Mouse (Mus musculus): ENCODE measurements around the gene Hic2. TPM values are rescaled to one million over a fixed set of nuclear protein-coding genes. Genes with fewer than 3 reads are reported as not detected.
"Not testable (repeated sequence)": the region's sequence is repeated elsewhere in the genome, so short reads cannot be mapped to it uniquely, and the experiment has no call there.

The Hic2 gene
- polyA plus RNA-seq, 1 experiment from 2014 or later: 5.2 TPM

GRCm38 (mm10) chr16:17225584-17225983, 7.8 kb upstream of the Hic2 start:
- Histone ChIP-seq H3K27me3 (ENCODE audit: control insufficient read depth, insufficient read depth, low read length) (no peaks in the 10 kb centered on the region), H3K9ac (replicated peaks; ENCODE audit: low read depth, low read length) (no peak overlapping the region), H3K4me3 (ENCODE audit: low read depth, low read length) (no peak overlapping the region), H3K4me1 (ENCODE audit: control insufficient read depth, insufficient read depth, low read length) (no peaks in the 10 kb centered on the region), H3K27ac (ENCODE audit: low read length) (no peak overlapping the region), H3K9me3 (ENCODE audit: control insufficient read depth, low read depth, low read length) (no peaks in the 10 kb centered on the region; the same call in 1 of the 2 replicates), H3K36me3 (ENCODE audit: control insufficient read depth, insufficient read depth, low read length) (no peaks in the 10 kb centered on the region), H3K4me2 (replicated peaks; ENCODE audit: low read depth, low read length) (no peak overlapping the region)
- 73% methylated on average over 5 of the region's 5 CpGs for WGBS
- no peak for ATAC-seq (ENCODE audit: insufficient number of reproducible peaks, insufficient read depth, low FRiP score, low read depth)

- ATAC-seq (ENCODE audit: insufficient number of reproducible peaks, insufficient read depth, low FRiP score, low read depth): no peak
- Histone ChIP-seq H3K9me3 (ENCODE audit: control insufficient read depth, low read depth, low read length) (no peaks in the 10 kb centered on the region; the same call in 1 of the 2 replicates), H3K4me2 (replicated peaks; ENCODE audit: low read depth, low read length) (no peak overlapping the region)
These were observed 6.9 kb upstream of the Hic2 start for GRCm38 (mm10) chr16:17226496-17226895.

GRCm38 (mm10) chr16:17231523-17231922, 1.8 kb upstream of the Hic2 start:
- not testable (repeated sequence) for H3K27ac ChIP-seq (ENCODE audit: low read length)
- WGBS: 89% methylated on average over 2 of the region's 2 CpGs

More at GRCm38 (mm10) chr16:17226496-17226895, 6.9 kb upstream of the Hic2 start:
- Histone ChIP-seq H3K27me3 (ENCODE audit: control insufficient read depth, insufficient read depth, low read length) (no peaks in the 10 kb centered on the region), H3K4me1 (ENCODE audit: control insufficient read depth, insufficient read depth, low read length) (no peaks in the 10 kb centered on the region), H3K36me3 (ENCODE audit: control insufficient read depth, insufficient read depth, low read length) (no peaks in the 10 kb centered on the region), H3K4me3 (ENCODE audit: low read depth, low read length) (no peak overlapping the region), H3K27ac (ENCODE audit: low read length) (no peak overlapping the region), H3K9ac (replicated peaks; ENCODE audit: low read depth, low read length) (no peak overlapping the region)

GRCm38 (mm10) chr16:17233702-17234498, 528 bp downstream of the Hic2 start:
- peak overlapping the region; percentile 84 for H3K27ac ChIP-seq (ENCODE audit: low read length)
- H3K4me3 ChIP-seq (ENCODE audit: low read depth, low read length): peak overlapping the region; percentile 74
- H3K9me3 ChIP-seq (ENCODE audit: control insufficient read depth, low read depth, low read length): no peaks in the 10 kb centered on the region; the same call in 1 of the 2 replicates
- no peaks in the 10 kb centered on the region for H3K36me3 ChIP-seq (ENCODE audit: control insufficient read depth, insufficient read depth, low read length)
- WGBS: 1% methylated on average over 57 of the region's 62 CpGs
- peak overlapping the region; percentile 78 for H3K4me2 ChIP-seq (replicated peaks; ENCODE audit: low read depth, low read length)
- no peaks in the 10 kb centered on the region for H3K27me3 ChIP-seq (ENCODE audit: control insufficient read depth, insufficient read depth, low read length)
- peak; percentile 26 for ATAC-seq (ENCODE audit: insufficient number of reproducible peaks, insufficient read depth, low FRiP score, low read depth)
- peak overlapping the region; percentile 67 for H3K9ac ChIP-seq (replicated peaks; ENCODE audit: low read depth, low read length)
- H3K4me1 ChIP-seq (ENCODE audit: control insufficient read depth, insufficient read depth, low read length): peaks cover 22% of the 10 kb centered on the region

More at GRCm38 (mm10) chr16:17231523-17231922, 1.8 kb upstream of the Hic2 start:
- ATAC-seq (ENCODE audit: insufficient number of reproducible peaks, insufficient read depth, low FRiP score, low read depth); H3K9ac ChIP-seq (replicated peaks; ENCODE audit: low read depth, low read length); H3K36me3 ChIP-seq (ENCODE audit: control insufficient read depth, insufficient read depth, low read length); H3K9me3 ChIP-seq (ENCODE audit: control insufficient read depth, low read depth, low read length); H3K27me3 ChIP-seq (ENCODE audit: control insufficient read depth, insufficient read depth, low read length); H3K4me3 ChIP-seq (ENCODE audit: low read depth, low read length); H3K4me2 ChIP-seq (replicated peaks; ENCODE audit: low read depth, low read length): not testable (repeated sequence)
- peaks cover 22% of the 10 kb centered on the region for H3K4me1 ChIP-seq (ENCODE audit: control insufficient read depth, insufficient read depth, low read length)

- peak overlapping the region; percentile 67 for H3K9ac ChIP-seq (replicated peaks; ENCODE audit: low read depth, low read length)
- no peaks in the 10 kb centered on the region; the same call in 1 of the 2 replicates for H3K9me3 ChIP-seq (ENCODE audit: control insufficient read depth, low read depth, low read length)
- H3K4me3 ChIP-seq (ENCODE audit: low read depth, low read length): peak overlapping the region; percentile 74
- H3K27ac ChIP-seq (ENCODE audit: low read length): peak overlapping the region; percentile 84; the same call in 1 of the 2 replicates
- peaks cover 25% of the 10 kb centered on the region for H3K4me1 ChIP-seq (ENCODE audit: control insufficient read depth, insufficient read depth, low read length)
- 3% methylated on average over 12 of the region's 12 CpGs for WGBS
- no peaks in the 10 kb centered on the region for H3K36me3 ChIP-seq (ENCODE audit: control insufficient read depth, insufficient read depth, low read length)
- no peak for ATAC-seq (ENCODE audit: insufficient number of reproducible peaks, insufficient read depth, low FRiP score, low read depth)
- H3K27me3 ChIP-seq (ENCODE audit: control insufficient read depth, insufficient read depth, low read length): no peaks in the 10 kb centered on the region
- peak overlapping the region; percentile 78 for H3K4me2 ChIP-seq (replicated peaks; ENCODE audit: low read depth, low read length)
These were observed 1.1 kb downstream of the Hic2 start for GRCm38 (mm10) chr16:17234499-17234895.

- 27% methylated on average over 9 of the region's 9 CpGs for WGBS
- Histone ChIP-seq H3K4me3 (ENCODE audit: low read depth, low read length) (peak overlapping the region; percentile 74), H3K4me2 (replicated peaks; ENCODE audit: low read depth, low read length) (peak overlapping the region; percentile 78), H3K27me3 (ENCODE audit: control insufficient read depth, insufficient read depth, low read length) (no peaks in the 10 kb centered on the region), H3K9ac (replicated peaks; ENCODE audit: low read depth, low read length) (0 out of 2 replicates have a peak overlapping the region, but pooled peaks have one; percentile 67), H3K27ac (ENCODE audit: low read length) (peak overlapping the region; percentile 39), H3K4me1 (ENCODE audit: control insufficient read depth, insufficient read depth, low read length) (peaks cover 31% of the 10 kb centered on the region), H3K36me3 (ENCODE audit: control insufficient read depth, insufficient read depth, low read length) (no peaks in the 10 kb centered on the region), H3K9me3 (ENCODE audit: control insufficient read depth, low read depth, low read length) (no peaks in the 10 kb centered on the region)
- no peak for ATAC-seq (ENCODE audit: insufficient number of reproducible peaks, insufficient read depth, low FRiP score, low read depth)
These were observed 1.7 kb downstream of the Hic2 start for GRCm38 (mm10) chr16:17234916-17235665.

- 67% methylated on average over 3 of the region's 3 CpGs for WGBS
- ATAC-seq (ENCODE audit: insufficient number of reproducible peaks, insufficient read depth, low FRiP score, low read depth): no peak
- no peak overlapping the region for H3K27ac ChIP-seq (ENCODE audit: low read length)
- peaks cover 31% of the 10 kb centered on the region for H3K4me1 ChIP-seq (ENCODE audit: control insufficient read depth, insufficient read depth, low read length)
- no peaks in the 10 kb centered on the region for H3K9me3 ChIP-seq (ENCODE audit: control insufficient read depth, low read depth, low read length)
- no peaks in the 10 kb centered on the region for H3K27me3 ChIP-seq (ENCODE audit: control insufficient read depth, insufficient read depth, low read length)
- no peak overlapping the region for H3K4me3 ChIP-seq (ENCODE audit: low read depth, low read length)
- H3K9ac ChIP-seq (replicated peaks; ENCODE audit: low read depth, low read length): no peak overlapping the region
- H3K4me2 ChIP-seq (replicated peaks; ENCODE audit: low read depth, low read length): no peak overlapping the region
- H3K36me3 ChIP-seq (ENCODE audit: control insufficient read depth, insufficient read depth, low read length): no peaks in the 10 kb centered on the region
These were observed 4.3 kb downstream of the Hic2 start for GRCm38 (mm10) chr16:17237634-17238033.

GRCm38 (mm10) chr16:17239409-17239808, 6.0 kb downstream of the Hic2 start:
- Histone ChIP-seq H3K27me3 (ENCODE audit: control insufficient read depth, insufficient read depth, low read length) (no peaks in the 10 kb centered on the region), H3K4me1 (ENCODE audit: control insufficient read depth, insufficient read depth, low read length) (peaks cover 28% of the 10 kb centered on the region), H3K4me2 (replicated peaks; ENCODE audit: low read depth, low read length) (no peak overlapping the region), H3K4me3 (ENCODE audit: low read depth, low read length) (no peak overlapping the region), H3K9me3 (ENCODE audit: control insufficient read depth, low read depth, low read length) (no peaks in the 10 kb centered on the region), H3K36me3 (ENCODE audit: control insufficient read depth, insufficient read depth, low read length) (no peaks in the 10 kb centered on the region), H3K9ac (replicated peaks; ENCODE audit: low read depth, low read length) (no peak overlapping the region), H3K27ac (ENCODE audit: low read length) (peak overlapping the region; percentile 16; the same call in 1 of the 2 replicates)
- ATAC-seq (ENCODE audit: insufficient number of reproducible peaks, insufficient read depth, low FRiP score, low read depth): no peak
- WGBS: 64% methylated on average over 2 of the region's 2 CpGs
